Mouse (Mus musculus) spleen, adult 2 months (tissue): ENCODE measurements around the gene Esm1.

Experiments used
- CTCF ChIP-seq: fragments of 200-500 bp; IDR thresholded peaks from 2 replicates; pipeline ENCODE4 v1.5.1; 2011; ENCODE audit warnings: mild to moderate bottlenecking, inconsistent platforms; ENCODE audit not compliant: insufficient read depth, insufficient read length, insufficient replicate concordance; ENCODE audit errors: extremely low read depth
- POLR2A ChIP-seq: fragments of 200-500 bp; IDR thresholded peaks from 2 replicates; pipeline ENCODE4 v1.6.1; 2011; ENCODE audit warnings: low read depth, low read length, inconsistent platforms

- TF ChIP-seq CTCF, result no peak
- TF ChIP-seq POLR2A, result no peak
These were observed 1.9 kb downstream of the Esm1 start for GRCm38 (mm10) chr13:113211345-113211744.
